Mouse (Mus musculus) spleen, postnatal 36 days (tissue): Measurements from ENCODE around the gene Ezh1.
A peak's percentile ranks its signal among the peaks of the same experiment; 100 is the strongest.

Source experiments
- DNase-seq, 2 experiments: peaks; one replicate each; pipeline ENCODE4 v3.0.0; 2022; ENCODE audit warnings: low spot score in 2 of 2, mixed read lengths in 1 of 2

The Ezh1 gene

DNA sequence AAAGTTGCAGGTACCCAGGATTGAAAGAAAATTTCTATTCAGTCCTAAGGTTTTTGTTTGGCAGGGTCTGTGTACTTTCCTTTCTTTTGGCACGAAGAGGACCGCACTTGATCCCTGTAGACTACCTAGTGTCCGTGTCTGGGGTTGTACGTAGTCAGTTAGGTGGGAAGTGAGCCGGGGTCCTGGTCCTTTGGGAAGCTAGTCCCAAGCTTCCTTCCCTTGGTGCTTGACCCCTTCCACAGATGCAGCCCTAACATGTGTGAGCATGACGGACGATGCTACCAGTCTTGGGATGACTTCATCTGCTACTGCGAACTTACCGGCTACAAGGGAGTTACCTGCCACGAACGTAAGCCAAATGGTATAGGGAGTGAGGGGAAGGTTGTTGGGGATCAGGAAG is 44.3 kb downstream of the Ezh1 start:
- no peak for DNase-seq

GRCm38 (mm10) chr11:101180846-101181740 is 45.2 kb downstream of the Ezh1 start:
- no peak for DNase-seq

DNA sequence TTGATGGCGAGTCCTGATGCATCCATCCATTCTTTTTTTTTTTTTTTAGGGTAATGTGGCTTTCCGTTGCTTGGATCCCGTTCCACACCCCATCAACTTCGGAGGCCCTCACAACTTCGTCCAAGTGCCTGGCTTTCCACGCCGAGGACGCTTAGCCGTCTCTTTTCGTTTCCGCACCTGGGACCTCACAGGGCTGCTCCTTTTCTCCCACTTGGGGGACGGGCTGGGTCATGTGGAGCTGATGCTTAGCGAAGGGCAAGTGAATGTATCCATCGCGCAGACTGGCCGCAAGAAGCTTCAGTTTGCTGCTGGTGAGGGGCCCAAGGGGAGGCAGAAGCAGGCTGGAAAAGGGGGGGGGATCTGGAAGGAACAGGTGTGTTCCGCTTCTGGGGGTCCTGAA is 46.0 kb downstream of the Ezh1 start:
- DNase-seq: no peak

DNA sequence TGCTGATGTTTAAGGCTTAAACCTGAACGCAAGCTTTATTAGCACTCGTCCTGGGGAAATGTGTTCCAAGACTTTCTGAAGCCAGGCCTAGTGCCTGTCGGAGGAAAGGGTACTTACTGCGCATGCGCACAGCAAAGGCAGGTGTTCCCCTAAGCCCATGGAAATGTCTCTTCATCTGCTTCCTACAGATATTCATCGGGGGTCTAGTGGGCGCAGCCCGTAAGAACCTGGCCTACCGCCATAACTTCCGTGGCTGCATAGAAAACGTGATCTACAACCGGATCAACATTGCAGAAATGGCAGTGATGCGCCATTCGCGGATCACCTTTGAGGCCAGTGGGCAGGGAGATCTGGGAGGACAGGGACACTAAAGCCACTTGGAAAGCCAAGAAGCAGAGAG is 47.0 kb downstream of the Ezh1 start:
- no peak for DNase-seq

DNA sequence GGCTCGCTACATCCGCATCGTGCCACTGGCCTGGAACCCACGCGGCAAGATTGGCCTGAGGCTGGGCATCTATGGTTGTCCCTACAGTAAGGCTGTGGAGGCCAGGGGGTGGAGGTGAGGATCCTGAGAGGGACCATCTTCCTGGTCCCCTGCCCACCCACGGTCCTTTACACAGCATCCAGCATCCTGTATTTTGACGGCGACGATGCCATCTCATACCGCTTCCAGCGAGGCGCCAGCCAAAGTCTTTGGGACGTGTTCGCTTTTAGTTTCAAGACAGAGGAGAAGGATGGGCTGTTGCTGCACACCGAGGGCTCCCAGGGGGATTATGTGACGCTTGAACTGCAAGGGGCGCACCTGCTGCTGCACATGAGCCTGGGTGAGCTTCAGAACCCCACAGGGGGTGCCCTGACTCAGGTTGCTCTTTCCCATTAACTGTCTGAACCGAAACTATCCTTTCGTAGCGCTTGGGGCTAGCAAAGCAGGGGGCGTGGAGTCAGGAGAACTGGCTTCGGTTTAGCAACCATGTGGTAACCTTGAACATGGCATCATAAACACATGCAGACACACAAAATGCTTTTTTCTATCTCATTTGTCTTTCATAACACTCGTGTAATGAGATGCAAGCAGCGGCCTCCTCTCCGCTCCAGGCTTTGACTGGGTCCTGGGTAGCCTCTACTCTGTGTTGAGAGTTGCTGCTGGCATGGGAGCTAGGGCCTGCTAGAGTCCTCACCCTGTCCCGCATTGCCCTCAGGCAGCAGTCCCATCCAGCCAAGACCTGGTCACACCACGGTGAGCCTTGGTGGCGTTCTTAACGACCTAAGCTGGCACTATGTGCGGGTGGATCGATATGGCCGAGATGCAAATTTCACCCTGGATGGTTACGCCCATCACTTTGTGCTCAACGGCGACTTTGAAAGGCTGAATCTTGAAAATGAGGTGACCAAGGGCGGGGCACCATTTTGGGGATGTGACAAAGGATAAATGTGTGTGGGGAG is 47.9 kb downstream of the Ezh1 start:
- peak in 1 of 2 experiments; percentile 31 for DNase-seq

DNA sequence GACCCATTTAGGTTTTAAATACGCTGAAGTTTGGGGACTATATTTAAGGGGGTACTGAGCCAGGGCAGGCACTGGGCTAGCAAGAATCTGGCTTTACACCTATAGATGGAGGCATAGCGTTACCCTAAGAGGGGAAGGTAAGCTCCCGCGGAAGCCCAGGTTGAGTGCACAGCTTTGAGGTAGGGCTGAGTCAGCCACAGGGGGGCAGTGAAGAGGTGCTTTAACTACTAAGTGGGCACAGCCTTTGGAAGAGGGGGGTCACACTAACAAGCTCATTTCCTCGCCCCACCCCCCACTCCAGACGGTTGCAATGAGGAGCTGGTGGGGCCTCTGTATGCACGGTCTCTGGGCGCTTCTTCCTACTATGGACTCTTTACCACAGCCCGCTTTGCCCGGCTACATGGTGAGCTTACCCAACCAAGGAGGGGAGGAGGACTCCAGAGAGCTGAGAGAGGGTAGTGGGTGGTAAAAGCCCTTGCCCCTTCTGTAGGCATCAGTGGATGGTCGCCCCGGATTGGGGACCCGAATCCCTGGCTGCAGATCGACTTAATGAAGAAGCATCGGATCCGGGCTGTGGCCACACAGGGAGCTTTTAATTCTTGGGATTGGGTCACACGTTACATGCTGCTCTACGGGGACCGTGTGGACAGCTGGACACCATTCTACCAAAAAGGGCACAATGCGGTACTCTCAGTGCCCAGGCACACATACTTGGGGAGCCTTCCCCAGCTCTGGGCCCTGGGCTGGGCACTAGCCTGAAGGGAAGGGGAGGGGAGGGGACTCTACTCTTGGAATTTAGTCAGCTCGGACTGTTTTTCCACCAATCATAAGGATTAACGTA is 49.1 kb downstream of the Ezh1 start:
- peak; percentile 65 to 66 for DNase-seq

DNA sequence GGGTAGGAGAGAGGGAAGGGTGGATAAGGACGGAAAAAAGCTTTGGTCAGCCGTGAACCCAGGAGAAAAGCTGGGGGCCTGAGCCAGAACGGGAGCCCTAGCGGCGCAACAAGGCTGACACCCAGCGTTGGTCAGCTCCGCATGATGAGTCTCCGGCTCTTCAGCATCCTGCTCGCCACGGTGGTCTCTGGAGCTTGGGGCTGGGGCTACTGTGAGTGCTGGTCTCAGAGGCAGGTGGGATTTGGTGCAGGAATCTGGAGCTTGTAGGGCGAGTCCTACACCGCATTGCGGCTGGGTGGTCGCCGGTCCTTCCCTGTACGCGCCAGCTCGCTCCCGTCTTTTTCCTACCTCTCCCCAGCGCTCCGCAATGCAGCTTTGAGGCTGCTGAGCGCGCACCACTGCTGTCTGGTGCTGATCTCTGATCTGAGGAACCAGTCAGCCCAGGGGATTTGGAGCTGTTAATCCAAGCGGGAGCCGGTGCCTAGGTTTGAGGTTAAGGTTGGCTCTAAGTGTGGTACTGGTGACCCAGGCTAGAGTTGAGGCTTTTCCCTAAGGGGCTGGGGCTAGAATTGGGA is 50.1 kb downstream of the Ezh1 start:
- DNase-seq: no peak

- no peak for DNase-seq
Observed at GRCm38 (mm10) chr11:101175636-101176116, 50.6 kb downstream of the Ezh1 start.

DNA sequence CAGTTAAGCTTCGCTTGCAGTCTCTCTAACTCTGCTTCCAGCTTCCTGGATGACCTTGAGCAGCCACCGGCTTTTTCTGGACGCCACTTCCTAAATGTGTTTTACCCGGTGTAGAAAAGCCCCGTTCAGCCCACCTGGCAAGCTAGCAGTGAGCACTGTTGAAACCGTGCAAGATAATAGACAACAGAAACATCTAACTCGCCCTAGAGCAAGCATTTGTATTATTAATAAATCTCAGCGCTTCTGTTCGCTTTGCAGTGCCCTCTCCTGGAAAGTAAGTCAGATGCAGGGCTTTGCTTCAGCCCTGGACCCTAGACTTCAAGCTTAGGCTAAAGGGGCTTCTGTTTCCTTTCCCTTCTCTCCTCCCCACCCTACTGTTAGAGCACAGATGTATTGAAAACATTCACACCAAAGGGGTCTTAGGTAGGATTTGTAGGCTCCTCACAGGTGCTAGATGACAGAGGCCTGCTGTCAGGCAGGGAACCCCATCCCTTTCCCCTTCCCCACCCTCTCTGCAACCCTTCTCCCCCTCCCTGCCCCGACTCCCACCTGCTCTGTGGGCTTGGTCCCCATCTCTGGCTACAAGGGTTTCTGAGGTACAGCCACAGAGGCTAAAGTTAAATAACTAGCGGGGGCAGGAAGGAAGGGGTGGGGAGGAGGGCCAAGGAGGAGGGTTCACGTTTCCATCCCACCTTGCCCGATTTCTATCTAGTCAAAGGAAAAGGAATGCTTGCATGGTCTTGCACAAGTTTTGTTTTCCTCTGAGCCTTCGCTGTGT is 51.2 kb downstream of the Ezh1 start, which contains the start of gene Ccr10:
TSS of gene Ccr10 (minus strand) at position 593 of the 778 bp plus-strand sequence.
- DNase-seq: no peak

DNA sequence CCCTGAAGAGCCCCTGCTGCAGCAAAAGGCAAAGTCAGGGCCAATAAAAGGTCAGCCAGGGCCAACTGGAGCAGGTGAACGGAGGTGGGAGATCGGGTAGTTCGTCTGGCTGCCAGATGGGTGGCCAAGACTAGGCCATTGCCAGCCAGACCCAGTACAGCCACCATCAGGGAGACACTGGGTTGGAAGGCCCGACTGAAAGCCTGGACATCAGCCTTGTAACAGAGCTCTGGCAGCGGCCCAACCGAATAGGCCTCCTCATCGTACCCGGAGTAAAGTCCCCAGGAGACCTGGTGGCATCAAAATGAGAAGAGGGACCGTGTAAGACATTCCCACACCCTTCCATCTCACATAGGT is 51.9 kb downstream of the Ezh1 start:
- DNase-seq: no peak

- peak; percentile 72 to 80 for DNase-seq
Observed at GRCm38 (mm10) chr11:101173631-101174388, 52.5 kb downstream of the Ezh1 start.

- no peak for DNase-seq
Observed at GRCm38 (mm10) chr11:101173112-101173511, 53.2 kb downstream of the Ezh1 start.

- no peak for DNase-seq
Observed at GRCm38 (mm10) chr11:101172434-101172815, 53.8 kb downstream of the Ezh1 start.

- peak; percentile 40 to 46 for DNase-seq
Observed at GRCm38 (mm10) chr11:101171721-101172433, 54.4 kb downstream of the Ezh1 start.

DNA sequence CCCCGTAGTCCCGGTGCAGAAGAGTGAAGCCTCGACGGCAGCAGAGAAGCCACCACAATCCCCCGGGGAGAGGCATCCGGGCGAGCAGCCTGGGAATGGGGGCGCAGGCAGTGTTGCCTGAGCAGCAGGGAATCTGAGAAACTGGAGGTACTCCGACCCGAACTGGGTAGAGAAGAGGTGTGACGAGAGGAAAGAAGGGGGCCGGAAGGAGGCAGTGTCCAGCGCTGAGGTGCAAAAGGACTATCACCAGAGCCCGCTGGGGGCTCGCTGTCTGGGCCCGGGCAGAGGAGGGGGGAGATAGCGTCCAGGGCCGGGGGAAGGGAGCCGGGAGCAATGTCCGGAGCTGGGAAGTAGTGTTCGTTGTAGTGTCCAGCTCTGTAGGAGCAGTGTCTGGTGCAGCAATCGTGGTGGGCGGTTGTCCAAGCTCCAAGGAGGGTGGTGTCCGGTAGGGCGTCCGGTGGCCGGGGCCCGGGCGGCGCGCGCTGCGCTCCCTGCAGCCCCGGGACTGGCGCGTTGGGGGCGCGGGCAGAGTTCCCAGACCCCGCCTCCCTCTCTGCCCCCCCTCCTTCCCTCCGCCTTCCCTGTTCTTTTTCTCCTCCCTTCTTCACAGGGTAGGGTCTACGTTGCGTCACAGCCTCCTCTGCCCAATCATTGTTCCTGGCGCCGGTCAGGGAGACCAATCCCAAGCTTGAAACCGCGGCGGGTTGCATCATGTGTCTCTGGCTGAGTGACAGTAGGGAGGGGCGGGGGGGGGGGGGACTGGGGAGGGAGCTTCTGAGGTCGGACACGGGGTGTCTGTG is 55.3 kb downstream of the Ezh1 start, which contains the start of gene Plekhh3:
TSS of gene Plekhh3 (minus strand) at position 541 of the 800 bp plus-strand sequence.
- DNase-seq: peak; percentile 89 to 91

- no peak for DNase-seq
Observed at GRCm38 (mm10) chr11:101170354-101170810, 55.9 kb downstream of the Ezh1 start, which contains the start of gene Cntnap1. Cntnap1 (plus strand) TSS chr11:101170523.

DNA sequence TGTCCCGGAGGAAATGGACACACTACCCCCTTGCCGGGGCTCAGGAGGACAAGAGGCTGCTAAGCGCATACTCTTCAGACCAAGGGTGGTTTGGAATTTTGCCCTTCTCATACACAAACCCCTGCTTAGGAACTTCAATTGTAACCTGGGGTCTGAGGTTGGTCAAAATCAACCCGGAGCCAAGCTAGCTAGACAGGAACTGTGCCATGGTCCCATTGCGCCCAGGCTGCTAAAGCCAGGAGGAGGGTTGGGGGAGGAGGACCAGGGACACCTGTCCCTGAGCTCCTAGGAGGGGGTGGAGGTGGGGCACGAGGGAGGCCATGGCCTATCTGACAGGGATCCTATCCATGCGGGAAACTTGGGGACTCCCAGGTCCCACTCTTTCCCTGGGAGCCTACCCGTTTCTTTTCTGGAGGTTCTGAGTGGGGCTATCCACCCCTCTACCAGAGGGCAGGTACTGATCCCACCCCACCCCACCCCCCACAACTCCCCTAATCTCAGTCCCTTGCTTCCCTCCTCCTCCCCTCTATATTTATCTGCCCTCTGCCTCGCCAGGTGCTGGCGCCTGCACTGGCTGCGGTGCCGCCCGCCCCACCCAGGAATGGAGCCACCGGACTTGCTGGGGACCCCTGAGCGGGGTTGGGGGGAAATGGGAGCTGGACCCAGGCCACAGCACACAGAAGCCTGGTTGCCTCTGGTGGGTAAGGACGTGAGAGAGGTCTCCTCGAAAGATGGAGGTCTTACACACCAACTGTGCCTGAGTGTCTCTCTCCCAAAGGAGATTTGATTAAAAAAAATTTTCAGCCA is 56.8 kb downstream of the Ezh1 start:
- no peak for DNase-seq
